Mouse (Mus musculus) forebrain, embryonic 12.5 days (tissue): ENCODE data around the gene Grrp1. TPM values are rescaled to one million over a fixed set of nuclear protein-coding genes. Genes with fewer than 3 reads are reported as not detected.

ENCODE experiments used
- ATAC-seq: fragments of 200-750 bp; cut with Nextera tagmentation; 2 replicates; pipeline ENCODE4 v1.8.0; 2017; ENCODE audit warnings: moderate TSS enrichment; ENCODE audit not compliant: low FRiP score
- H3K27ac ChIP-seq: fragments of 300-500 bp; sonication (generic); 2 replicates; pipeline ENCODE4 v1.5.1; 2016; ENCODE audit warnings: mild to moderate bottlenecking
- H3K27me3 ChIP-seq: fragments of 300-500 bp; sonication (generic); 2 replicates; pipeline ENCODE4 v1.6.1; 2016; ENCODE audit warnings: mild to moderate bottlenecking
- H3K36me3 ChIP-seq: fragments of 300-500 bp; sonication (generic); replicated peaks from 2 replicates; pipeline ENCODE4 v1.6.1; 2016; ENCODE audit warnings: mild to moderate bottlenecking
- H3K4me1 ChIP-seq: fragments of 300-500 bp; sonication (generic); 2 replicates; pipeline ENCODE4 v1.6.1; 2016
- H3K4me2 ChIP-seq: fragments of 300-500 bp; sonication (generic); 2 replicates; pipeline ENCODE4 v1.6.1; 2016; ENCODE audit warnings: mild to moderate bottlenecking, moderate library complexity
- H3K4me3 ChIP-seq: fragments of 300-500 bp; sonication (generic); replicated peaks from 2 replicates; pipeline ENCODE4 v1.5.1; 2016; ENCODE audit warnings: mild to moderate bottlenecking
- H3K9ac ChIP-seq: fragments of 300-500 bp; sonication (generic); 2 replicates; pipeline ENCODE4 v1.6.1; 2016; ENCODE audit warnings: mild to moderate bottlenecking
- H3K9me3 ChIP-seq: fragments of 300-500 bp; sonication (generic); 2 replicates; pipeline ENCODE4 v1.6.1; 2016
- WGBS: fragments of 180-500 bp; shearing (Covaris S2); methylation state at CpG from one replicate; pipeline ENCODE4 v1.1.7; 2016; 5-methylcytosine and 5-hydroxymethylcytosine counted together
- polyA plus RNA-seq: library from polyadenylated mRNA; unstranded; fragments of >200 nt; fragmentation: Nextera tagmentation; extraction: Ambion mirVana; gene quantifications from 2 replicates; pipeline ENCODE4 v1.2.1, GENCODE M21; 2016

Gene Grrp1
- polyA plus RNA-seq, 1 experiment from 2014 or later = 5.2 TPM

- Histone ChIP-seq H3K4me2 (peak overlapping the region; percentile 84), H3K4me1 (peaks cover 65% of the 10 kb centered on the region), H3K27ac (no peak overlapping the region), H3K9ac (peak overlapping the region; percentile 66; the same call in 1 of the 2 replicates), H3K4me3 (peak overlapping the region; percentile 51), H3K27me3 (peaks cover 99% of the 10 kb centered on the region), H3K9me3 (no peaks in the 10 kb centered on the region), H3K36me3 (no peaks in the 10 kb centered on the region)
- no peak for ATAC-seq
- 9% methylated on average over 10 of the region's 10 CpGs for WGBS
These were observed 3.0 kb downstream of the Grrp1 start for GRCm38 (mm10) chr4:134250930-134251240.

GRCm38 (mm10) chr4:134250116-134250929 lies 3.6 kb downstream of the Grrp1 start:
- H3K27ac ChIP-seq = no peak overlapping the region
- H3K4me2 ChIP-seq = peak overlapping the region; percentile 84
- H3K27me3 ChIP-seq = peaks cover 93% of the 10 kb centered on the region
- peak overlapping the region; percentile 51 for H3K4me3 ChIP-seq
- WGBS = 5% methylated on average over 27 of the region's 27 CpGs
- no peaks in the 10 kb centered on the region for H3K36me3 ChIP-seq
- H3K9me3 ChIP-seq = no peaks in the 10 kb centered on the region
- H3K9ac ChIP-seq = peak overlapping the region; percentile 36; the same call in 1 of the 2 replicates
- peaks cover 64% of the 10 kb centered on the region for H3K4me1 ChIP-seq
- no peak for ATAC-seq

DNA sequence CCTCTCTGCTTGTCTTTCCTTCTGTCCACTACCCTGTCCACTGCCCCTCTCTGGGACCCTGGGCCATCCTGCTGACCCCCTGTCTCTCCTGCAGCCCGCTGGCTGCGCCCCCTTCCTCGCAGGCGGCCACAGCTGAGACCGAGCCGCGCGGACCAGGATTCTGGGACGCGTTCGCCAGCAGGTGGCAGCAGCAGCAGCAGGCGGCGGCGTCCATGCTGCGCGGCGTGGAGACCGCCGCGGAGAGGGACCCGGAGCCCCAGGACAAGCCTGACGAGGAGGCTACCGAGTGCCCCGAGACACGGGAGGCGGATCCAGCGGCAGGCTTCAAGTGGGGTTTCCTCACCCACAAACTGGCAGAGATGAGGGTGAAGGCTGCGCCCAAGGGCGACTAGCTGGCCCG lies 4.3 kb downstream of the Grrp1 start:
- no peaks in the 10 kb centered on the region for H3K36me3 ChIP-seq
- H3K27ac ChIP-seq = no peak overlapping the region
- H3K27me3 ChIP-seq = peaks cover 87% of the 10 kb centered on the region
- H3K9me3 ChIP-seq = no peaks in the 10 kb centered on the region
- ATAC-seq = peak; percentile 66
- WGBS = under 1% methylated on average over 30 of the region's 30 CpGs
- peak overlapping the region; percentile 36; the same call in 1 of the 2 replicates for H3K9ac ChIP-seq
- peaks cover 63% of the 10 kb centered on the region for H3K4me1 ChIP-seq
- peak overlapping the region; percentile 64 for H3K4me2 ChIP-seq
- peak overlapping the region; percentile 35 for H3K4me3 ChIP-seq

- Histone ChIP-seq H3K4me3 (peak within 1 kb of the TSS; percentile 70), H3K4me2 (peak within 1 kb of the TSS; percentile 93), H3K9me3 (no peaks in the 10 kb centered on the region), H3K9ac (peak within 1 kb of the TSS; percentile 25; the same call in 1 of the 2 replicates), H3K27me3 (peaks cover 58% of the 10 kb centered on the region), H3K36me3 (peaks cover 6% of the 10 kb centered on the region; the same call in 1 of the 2 replicates), H3K27ac (0 out of 2 replicates have a peak within 1 kb of the TSS, but pooled peaks have one; percentile 1), H3K4me1 (peaks cover 49% of the 10 kb centered on the region)
- no peak for ATAC-seq
- WGBS = 77% methylated on average over 7 of the region's 7 CpGs
These were observed 7.1 kb downstream of the Grrp1 start, which contains the start of gene Gm30191 for GRCm38 (mm10) chr4:134246719-134247258. Gene Gm30191 (plus strand): TSS chr4:134246935.

DNA sequence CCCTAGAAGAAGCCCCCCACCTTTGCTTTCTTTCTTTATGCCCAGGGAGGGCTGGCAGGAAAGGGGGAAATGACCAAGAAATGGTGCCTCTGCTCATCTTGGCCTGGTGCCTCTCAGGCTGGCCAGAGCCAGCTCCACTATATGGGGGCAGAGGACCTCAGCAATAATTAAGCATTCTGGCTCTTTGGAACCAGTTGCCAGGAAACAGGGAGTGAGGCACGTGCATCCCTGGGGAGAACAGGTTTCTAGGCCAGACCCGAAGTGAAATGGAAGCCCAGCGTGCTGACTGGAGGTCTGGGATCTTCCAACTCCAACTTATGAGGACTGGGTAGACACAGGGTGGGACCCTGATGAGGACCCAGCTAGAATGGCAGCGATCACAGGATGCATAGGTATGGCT lies 7.7 kb downstream of the Grrp1 start:
- Histone ChIP-seq H3K36me3 (peaks cover 6% of the 10 kb centered on the region; the same call in 1 of the 2 replicates), H3K9ac (no peak overlapping the region), H3K27ac (no peak overlapping the region), H3K4me2 (peak overlapping the region; percentile 93; the same call in 1 of the 2 replicates), H3K4me3 (no peak overlapping the region), H3K9me3 (no peaks in the 10 kb centered on the region), H3K4me1 (peaks cover 43% of the 10 kb centered on the region), H3K27me3 (peaks cover 53% of the 10 kb centered on the region)
- 35% methylated on average over 4 of the region's 4 CpGs for WGBS
- no peak for ATAC-seq

- peaks cover 6% of the 10 kb centered on the region; the same call in 1 of the 2 replicates for H3K36me3 ChIP-seq
- peaks cover 43% of the 10 kb centered on the region for H3K27me3 ChIP-seq
- peak within 1 kb of the TSS; percentile 93 for H3K4me2 ChIP-seq
- WGBS = under 1% methylated on average over 60 of the region's 60 CpGs
- peak within 1 kb of the TSS; percentile 76 for H3K9ac ChIP-seq
- peak; percentile 74 for ATAC-seq
- H3K27ac ChIP-seq = peak within 1 kb of the TSS; percentile 1; the same call in 1 of the 2 replicates
- peak within 1 kb of the TSS; percentile 70 for H3K4me3 ChIP-seq
- H3K9me3 ChIP-seq = no peaks in the 10 kb centered on the region
- peaks cover 35% of the 10 kb centered on the region for H3K4me1 ChIP-seq
These were observed 8.6 kb downstream of the Grrp1 start, which contains the start of gene Zfp593 for GRCm38 (mm10) chr4:134245148-134245843. Gene Zfp593 (minus strand): TSS chr4:134245592.

- Histone ChIP-seq H3K9me3 (no peaks in the 10 kb centered on the region), H3K27ac (no peak within 1 kb of the TSS), H3K9ac (peak within 1 kb of the TSS; percentile 76; the same call in 1 of the 2 replicates), H3K4me2 (peak within 1 kb of the TSS; percentile 93), H3K4me3 (peak within 1 kb of the TSS; percentile 70), H3K36me3 (peaks cover 6% of the 10 kb centered on the region; the same call in 1 of the 2 replicates), H3K27me3 (peaks cover 30% of the 10 kb centered on the region), H3K4me1 (peaks cover 24% of the 10 kb centered on the region)
- WGBS = 93% methylated on average over 17 of the region's 17 CpGs
- no peak for ATAC-seq
These were observed 10.2 kb downstream of the Grrp1 start, which contains the start of gene E130218I03Rik for GRCm38 (mm10) chr4:134243516-134244250. Gene E130218I03Rik (plus strand): TSS chr4:134243662.

DNA sequence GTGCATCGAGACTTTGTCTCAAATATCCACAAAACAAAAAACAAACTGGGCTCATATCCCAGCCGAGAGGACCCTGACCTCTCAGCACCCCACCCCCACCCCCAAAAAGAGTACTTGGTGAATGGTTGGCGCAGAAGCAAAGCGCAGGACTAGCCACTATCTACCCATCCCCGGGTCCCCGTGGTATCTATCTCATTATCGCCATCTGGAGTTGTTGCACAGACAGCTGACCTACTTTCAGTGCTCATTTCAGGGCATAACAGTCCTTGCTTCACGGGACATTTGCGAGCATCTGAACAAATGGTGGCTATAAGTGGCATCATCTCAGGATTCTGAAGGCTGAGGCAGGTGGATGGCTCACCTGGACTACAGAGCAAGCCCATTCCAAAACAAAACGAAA lies 15.2 kb downstream of the Grrp1 start:
- Histone ChIP-seq H3K9me3 (no peaks in the 10 kb centered on the region), H3K27me3 (peaks cover 27% of the 10 kb centered on the region), H3K9ac (no peak overlapping the region), H3K4me3 (no peak overlapping the region), H3K27ac (no peak overlapping the region), H3K4me1 (peaks cover 8% of the 10 kb centered on the region), H3K4me2 (peak overlapping the region; percentile 31; the same call in 1 of the 2 replicates), H3K36me3 (peaks cover 6% of the 10 kb centered on the region; the same call in 1 of the 2 replicates)
- WGBS = 12% methylated on average over 10 of the region's 10 CpGs
- ATAC-seq = no peak

- peak within 1 kb of the TSS; percentile 21; the same call in 1 of the 2 replicates for H3K9ac ChIP-seq
- peaks cover 3% of the 10 kb centered on the region; the same call in 1 of the 2 replicates for H3K36me3 ChIP-seq
- H3K4me3 ChIP-seq = peak within 1 kb of the TSS; percentile 16
- peak within 1 kb of the TSS; percentile 31 for H3K4me2 ChIP-seq
- ATAC-seq = no peak
- H3K4me1 ChIP-seq = peaks cover 6% of the 10 kb centered on the region
- no peaks in the 10 kb centered on the region for H3K9me3 ChIP-seq
- H3K27ac ChIP-seq = no peak within 1 kb of the TSS
- 4% methylated on average over 18 of the region's 18 CpGs for WGBS
- peaks cover 27% of the 10 kb centered on the region for H3K27me3 ChIP-seq
These were observed 15.6 kb downstream of the Grrp1 start, which contains the start of gene Cnksr1 for GRCm38 (mm10) chr4:134238279-134238651. Gene Cnksr1 (minus strand): TSS chr4:134238399.

GRCm38 (mm10) chr4:134237582-134238278 lies 16.2 kb downstream of the Grrp1 start:
- no peaks in the 10 kb centered on the region for H3K9me3 ChIP-seq
- no peak overlapping the region; the same call in 1 of the 2 replicates for H3K4me3 ChIP-seq
- peak overlapping the region; percentile 31; the same call in 1 of the 2 replicates for H3K4me2 ChIP-seq
- 28% methylated on average over 19 of the region's 19 CpGs for WGBS
- H3K27ac ChIP-seq = no peak overlapping the region
- no peaks in the 10 kb centered on the region for H3K36me3 ChIP-seq
- no peak for ATAC-seq
- H3K4me1 ChIP-seq = peaks cover 7% of the 10 kb centered on the region
- peaks cover 27% of the 10 kb centered on the region for H3K27me3 ChIP-seq
- peak overlapping the region; percentile 21; the same call in 1 of the 2 replicates for H3K9ac ChIP-seq

DNA sequence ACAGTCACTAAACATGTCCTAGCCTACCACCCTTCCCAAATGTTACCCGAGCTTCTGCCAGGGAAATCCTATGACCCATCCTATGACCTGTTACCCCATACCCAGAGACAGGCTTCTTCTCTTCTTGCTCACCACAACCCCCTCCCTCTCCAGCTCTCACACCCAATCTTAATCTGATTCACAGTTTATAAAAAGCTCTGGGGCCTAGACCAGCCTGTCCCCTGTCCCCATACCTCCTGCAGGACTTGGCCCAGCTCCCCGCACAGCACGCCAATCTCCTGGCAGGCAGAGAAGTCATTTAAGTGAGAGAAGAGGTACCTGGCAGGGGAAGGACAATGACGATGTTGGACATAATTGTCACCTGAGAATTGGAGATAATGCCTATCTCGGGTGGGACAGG lies 19.0 kb downstream of the Grrp1 start:
- Histone ChIP-seq H3K4me1 (peaks cover 12% of the 10 kb centered on the region), H3K27me3 (peaks cover 27% of the 10 kb centered on the region), H3K4me3 (no peak overlapping the region), H3K36me3 (no peaks in the 10 kb centered on the region), H3K4me2 (no peak overlapping the region), H3K27ac (no peak overlapping the region), H3K9ac (no peak overlapping the region), H3K9me3 (no peaks in the 10 kb centered on the region)
- 84% methylated on average over 5 of the region's 5 CpGs for WGBS
- ATAC-seq = no peak
